Comparison of ENCODE assay signal across 25 mouse cellular contexts in the genomic region with DNA sequence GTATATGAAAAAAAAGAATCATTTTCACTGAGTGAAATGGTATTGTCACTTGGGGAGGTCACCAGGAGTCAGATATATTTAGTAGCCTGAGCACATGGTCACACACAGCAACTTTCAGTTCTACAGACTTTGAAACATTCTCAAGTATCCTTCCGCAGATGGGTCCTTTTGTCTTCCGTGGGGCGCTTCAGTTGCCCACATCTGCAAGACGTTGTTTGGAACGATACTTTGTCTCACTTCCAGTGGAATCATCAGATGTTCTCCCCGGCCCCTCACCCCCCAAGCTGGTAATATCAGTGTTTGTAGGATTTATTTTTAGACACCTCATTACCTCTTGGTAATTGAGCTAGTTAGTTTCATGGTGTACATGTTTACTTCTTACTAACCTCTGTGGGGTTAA. TPM values are rescaled to one million over a fixed set of nuclear protein-coding genes. Genes with fewer than 3 reads are reported as not detected.
"Had no signal": no experiment of that assay in that cellular context is flagged by ENCODE, and none has a peak within 500 bp of the region (broad histone marks: within the 10 kb centered on the region; RNA-seq: fewer than 3 reads in every experiment).

No protein-coding gene starts in this region.

- H3K4me3 ChIP-seq: lung, embryonic 15.5 days; megakaryocyte, embryonic 14.5 days; midbrain, embryonic 13.5 days; midbrain, embryonic 15.5 days; neural tube, embryonic 12.5 days; stomach, embryonic 15.5 days had no signal

- H3K9ac ChIP-seq: liver, postnatal 0 days; lung, embryonic 15.5 days; midbrain, embryonic 13.5 days; midbrain, embryonic 15.5 days; neural tube, embryonic 12.5 days; stomach, embryonic 15.5 days had no signal

- H3K36me3 ChIP-seq: lung, embryonic 15.5 days; midbrain, embryonic 13.5 days; midbrain, embryonic 15.5 days; neural tube, embryonic 12.5 days; stomach, embryonic 15.5 days had no signal

- ATAC-seq: liver, postnatal 0 days; lung, postnatal 0 days; midbrain, embryonic 13.5 days; midbrain, embryonic 15.5 days had no signal

- H3K27me3 ChIP-seq: lung, embryonic 15.5 days; midbrain, embryonic 13.5 days; midbrain, embryonic 15.5 days; neural tube, embryonic 12.5 days; stomach, embryonic 15.5 days had no signal

- H3K27ac ChIP-seq: lung, embryonic 15.5 days; macrophage; midbrain, embryonic 13.5 days; midbrain, embryonic 15.5 days; neural tube, embryonic 12.5 days; stomach, embryonic 15.5 days; stomach, postnatal 0 days had no signal

- DNase-seq: liver, postnatal 0 days; lung, adult 2 months; lung, postnatal 14 days; lung, postnatal 36 days; right cerebral cortex, postnatal 14 days; thymus, adult 2 months; thymus, postnatal 25 days; thymus, postnatal 4 days had no signal

- H3K9me3 ChIP-seq: lung, embryonic 15.5 days; megakaryocyte, embryonic 14.5 days; midbrain, embryonic 13.5 days; midbrain, embryonic 15.5 days; neural tube, embryonic 12.5 days; stomach, embryonic 15.5 days had no signal

- H3K4me2 ChIP-seq: lung, embryonic 15.5 days; midbrain, embryonic 11.5 days; midbrain, embryonic 13.5 days; midbrain, embryonic 15.5 days; neural tube, embryonic 12.5 days; stomach, embryonic 15.5 days had no signal

RNA-seq across cellular contexts. Expression of a gene that starts 12.9 kb away (rescaled TPM):
- total RNA-seq: megakaryocyte progenitor cell, adult 5-6 weeks; monocyte, adult 5-6 weeks; neutrophil, adult 5-6 weeks had no signal
- polyA plus RNA-seq: lung, adult 2 months; lung, embryonic 15.5 days; lung, postnatal 0 days; macrophage; midbrain, embryonic 11.5 days; midbrain, embryonic 13.5 days; midbrain, embryonic 15.5 days; midbrain, postnatal 0 days; neural tube, embryonic 12.5 days; neural tube, embryonic 14.5 days; spleen, adult 2 months; stomach, embryonic 15.5 days; stomach, postnatal 0 days; thymus, adult 2 months; urinary bladder, adult 2 months had no signal
